Mouse (Mus musculus) liver, adult (tissue): ENCODE measurements around the gene Itm2c.

Experiments used
- GATA4 ChIP-seq: IDR thresholded peaks from 2 replicates; pipeline ENCODE4 v1.6.1; 2014; ENCODE audit warnings: mild to moderate bottlenecking, low read length; ENCODE audit not compliant: insufficient replicate concordance

The Itm2c gene

GRCm38 (mm10) chr1:85895391-85895837 lies 1.3 kb downstream of the Itm2c start:
- TF ChIP-seq GATA4: no peak

GRCm38 (mm10) chr1:85896110-85896509 lies 2.0 kb downstream of the Itm2c start:
- no peak for TF ChIP-seq GATA4

- no peak for TF ChIP-seq GATA4
Measured at GRCm38 (mm10) chr1:85896781-85897700, 3.0 kb downstream of the Itm2c start.

GRCm38 (mm10) chr1:85897901-85898760 lies 4.0 kb downstream of the Itm2c start:
- no peak for TF ChIP-seq GATA4

- TF ChIP-seq GATA4: no peak
Measured at GRCm38 (mm10) chr1:85898761-85899387, 4.8 kb downstream of the Itm2c start.

GRCm38 (mm10) chr1:85899388-85899761 lies 5.3 kb downstream of the Itm2c start:
- TF ChIP-seq GATA4: no peak

GRCm38 (mm10) chr1:85900521-85901333 lies 6.6 kb downstream of the Itm2c start:
- TF ChIP-seq GATA4: no peak

GRCm38 (mm10) chr1:85901516-85902107 lies 7.5 kb downstream of the Itm2c start:
- no peak for TF ChIP-seq GATA4

- no peak for TF ChIP-seq GATA4
Measured at GRCm38 (mm10) chr1:85902108-85902561, 8.1 kb downstream of the Itm2c start.

GRCm38 (mm10) chr1:85906892-85907291 lies 12.8 kb downstream of the Itm2c start:
- no peak for TF ChIP-seq GATA4

GRCm38 (mm10) chr1:85908754-85909590 lies 14.9 kb downstream of the Itm2c start:
- TF ChIP-seq GATA4: no peak

GRCm38 (mm10) chr1:85913078-85913755 lies 19.1 kb downstream of the Itm2c start:
- no peak for TF ChIP-seq GATA4

- no peak for TF ChIP-seq GATA4
Measured at GRCm38 (mm10) chr1:85915890-85916289, 21.8 kb downstream of the Itm2c start.
